Mouse (Mus musculus): Measurements from ENCODE around the gene Hopx.

Gene Hopx

DNA sequence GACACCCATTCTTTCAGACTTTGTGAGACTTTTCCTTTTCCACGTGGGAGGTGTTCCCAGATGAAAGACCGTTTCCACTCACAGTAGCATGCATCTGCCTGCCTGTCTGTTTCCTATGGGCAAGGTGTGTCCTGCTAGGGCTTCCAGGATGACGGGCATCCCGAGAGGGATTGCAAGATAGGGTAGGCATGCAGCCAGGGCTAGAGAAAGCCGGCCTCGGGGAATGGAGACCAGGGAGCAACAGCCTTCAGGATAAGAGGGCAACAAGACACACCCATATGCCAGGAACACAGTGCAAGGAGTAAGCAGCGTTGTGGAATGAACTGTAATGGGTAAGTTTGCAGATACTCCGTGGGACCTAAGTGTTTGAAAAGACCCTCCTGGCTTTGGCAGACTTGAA is 47.6 kb downstream of the Hopx start:
- DNase-seq: peak in 1 of 2 experiments; percentile 35

DNA sequence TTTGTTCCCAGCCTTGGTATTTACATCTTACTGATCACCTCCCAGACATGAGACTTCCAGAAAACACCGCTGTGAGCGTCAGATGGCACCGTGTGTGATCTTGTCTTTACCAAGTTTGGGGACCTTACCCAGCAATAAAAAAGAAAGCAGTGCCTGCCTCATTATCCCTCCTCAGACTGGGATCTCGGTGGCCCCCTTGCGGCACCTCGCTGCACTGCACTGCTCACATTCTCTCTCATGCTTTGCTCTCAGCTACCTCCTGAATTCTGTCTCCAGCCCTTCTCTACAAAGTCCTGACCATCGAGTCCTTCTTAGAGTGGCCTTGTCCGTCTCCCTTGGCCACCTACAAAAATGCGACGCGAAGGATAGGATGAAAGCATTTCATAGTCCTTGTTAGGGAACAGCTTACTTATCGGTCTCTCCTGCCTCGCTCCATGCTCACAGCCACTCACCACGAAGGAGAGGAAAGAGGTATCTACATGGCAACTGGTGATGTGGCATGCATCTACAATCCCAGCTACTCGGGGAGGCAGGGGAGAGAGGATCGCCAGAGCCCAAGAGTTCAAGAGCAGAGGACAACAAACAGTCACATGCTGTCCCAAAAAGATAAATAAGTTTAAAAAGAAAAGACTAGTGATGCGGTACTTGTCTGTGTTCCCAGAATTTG is 53.4 kb downstream of the Hopx start:
- DNase-seq: peak; percentile 47 to 72

DNA sequence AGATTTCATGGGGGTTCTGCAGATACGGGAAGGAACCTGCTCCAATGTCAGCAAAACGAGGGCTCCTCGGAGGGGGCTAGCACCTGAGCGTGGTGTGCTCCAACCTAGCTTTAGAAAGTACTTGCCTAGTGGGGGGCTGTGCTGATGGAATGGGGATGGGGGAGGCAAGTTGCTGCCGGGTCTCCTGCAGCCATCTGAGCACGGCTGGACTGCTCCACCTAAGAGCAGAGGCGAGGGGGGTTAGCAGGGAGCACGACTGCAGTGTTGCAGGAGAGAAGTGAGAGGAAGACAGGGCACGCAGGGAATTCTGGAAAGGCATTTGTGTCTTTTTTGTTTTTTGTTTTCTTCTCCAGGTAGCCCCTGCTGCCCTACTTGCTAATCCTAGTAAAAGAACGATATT is 54.6 kb downstream of the Hopx start:
- DNase-seq: no peak

DNA sequence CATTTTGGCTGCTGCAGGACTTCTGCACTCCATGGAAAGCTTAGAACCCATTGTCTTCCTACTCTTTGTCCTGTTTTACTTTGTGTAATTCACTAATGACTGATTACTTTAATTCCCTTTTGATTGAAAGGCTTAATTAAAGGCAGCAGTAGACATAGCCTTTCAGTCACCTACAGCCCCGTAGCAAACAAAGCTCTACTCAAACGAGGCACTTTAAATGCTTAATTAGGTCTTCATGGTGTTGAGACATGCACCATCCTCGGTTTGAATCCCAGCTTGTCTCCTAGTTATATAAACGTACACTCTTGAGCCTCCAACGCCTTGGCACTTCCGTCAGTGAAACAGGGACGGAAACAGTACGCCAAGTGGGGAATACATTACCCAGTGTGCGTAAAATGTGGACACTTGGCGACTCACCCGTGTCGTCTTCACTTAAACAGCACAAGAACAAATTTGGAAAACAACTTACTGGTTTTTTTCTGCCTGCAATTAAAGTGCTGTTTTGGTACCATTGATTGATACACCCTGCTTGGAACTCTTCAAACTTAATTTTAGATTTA is 58.0 kb downstream of the Hopx start:
- DNase-seq: no peak

DNA sequence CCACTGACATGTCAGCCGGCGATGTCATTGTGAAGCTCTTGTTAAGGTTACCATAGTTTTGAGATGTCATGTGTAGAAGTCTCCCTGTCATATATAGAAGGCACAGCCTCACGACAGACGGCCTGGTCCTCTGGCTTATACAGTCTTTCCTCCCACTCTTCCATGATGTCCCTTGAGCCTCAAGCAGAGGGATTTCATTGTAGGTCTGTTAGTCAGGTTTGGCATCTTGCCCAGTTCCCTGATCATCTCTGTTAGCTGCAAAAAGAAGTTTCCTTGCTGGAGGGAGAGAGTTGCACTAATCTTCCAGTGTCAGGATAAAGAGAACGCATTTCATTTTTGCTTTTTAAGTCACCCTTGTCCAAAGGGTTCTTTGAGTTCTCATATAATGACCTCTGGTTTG is 62.3 kb downstream of the Hopx start:
- DNase-seq: no peak

DNA sequence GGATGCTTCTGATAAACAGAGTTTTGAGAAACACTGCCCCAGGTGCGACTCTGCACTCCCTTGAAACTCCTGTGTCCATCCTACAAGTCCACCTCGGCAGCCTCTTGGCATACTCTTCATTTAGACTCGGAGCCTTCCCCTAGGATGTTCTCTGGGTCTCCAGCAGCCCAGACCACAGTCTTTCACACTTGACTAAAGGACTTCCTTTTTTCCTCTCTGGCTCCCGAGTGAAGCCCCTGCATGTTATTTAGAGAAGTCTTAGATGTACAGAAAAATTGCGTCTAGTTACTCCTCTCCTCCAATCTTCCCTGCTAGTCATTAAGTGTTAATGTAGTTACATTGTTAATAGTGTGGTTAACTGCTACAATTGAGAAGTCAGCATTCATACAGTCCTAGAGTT is 70.6 kb downstream of the Hopx start:
- no peak for DNase-seq

DNA sequence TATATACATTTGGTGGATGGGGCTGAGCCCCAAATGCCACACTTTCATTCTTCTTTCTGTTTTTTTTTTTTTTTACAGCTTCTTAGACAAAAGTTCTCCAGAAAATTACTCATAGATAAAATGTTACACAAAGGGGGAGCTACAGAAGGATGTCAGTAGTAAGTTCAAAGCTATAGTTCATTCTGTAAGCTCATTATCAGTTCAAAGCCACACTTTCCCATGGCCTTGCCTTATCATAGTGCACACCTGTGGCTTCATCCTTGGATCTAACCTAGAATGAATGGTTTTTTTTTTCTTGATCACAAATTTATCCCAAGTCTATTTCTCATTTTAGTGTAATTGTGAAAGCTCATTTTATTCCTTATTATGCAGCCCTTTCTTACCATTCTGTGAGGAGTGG is 75.5 kb downstream of the Hopx start:
- no peak for DNase-seq

DNA sequence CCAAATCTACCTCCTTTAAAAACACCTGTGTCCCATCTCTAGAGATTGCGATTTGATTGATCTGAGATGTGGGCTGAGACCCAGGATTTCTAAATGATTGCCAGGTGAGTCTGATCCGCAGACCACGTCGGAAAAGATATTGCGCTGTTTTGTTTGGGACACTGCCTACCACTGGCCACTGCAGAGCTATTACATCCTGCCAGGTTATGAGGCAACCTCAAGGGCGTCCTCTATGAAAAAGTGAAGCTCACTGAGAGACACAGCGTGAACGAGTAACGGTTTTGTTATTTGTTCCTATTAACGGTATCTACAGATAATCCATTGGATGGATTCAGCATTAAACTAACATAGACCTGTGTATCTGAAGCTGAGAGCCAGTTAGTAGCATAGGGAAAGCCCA is 76.5 kb downstream of the Hopx start:
- DNase-seq: no peak
